Mouse (Mus musculus): Measurements from ENCODE around the gene Gm3285. TPM values are rescaled to one million over a fixed set of nuclear protein-coding genes. Genes with fewer than 3 reads are reported as not detected.

The Gm3285 gene
- not detected for polyA plus RNA-seq (2014; fragmentation: Illumina TruSeq; extraction: RNeasy Lipid Tissue Mini Kit (QIAGEN cat#74804); ENCODE audit: low read depth, low replicate concordance)

GRCm38 (mm10) chr10:77861675-77862074, at the start of gene Gm3285:
Gene Gm3285, plus strand, starts transcription at chr10:77861975.

DNA sequence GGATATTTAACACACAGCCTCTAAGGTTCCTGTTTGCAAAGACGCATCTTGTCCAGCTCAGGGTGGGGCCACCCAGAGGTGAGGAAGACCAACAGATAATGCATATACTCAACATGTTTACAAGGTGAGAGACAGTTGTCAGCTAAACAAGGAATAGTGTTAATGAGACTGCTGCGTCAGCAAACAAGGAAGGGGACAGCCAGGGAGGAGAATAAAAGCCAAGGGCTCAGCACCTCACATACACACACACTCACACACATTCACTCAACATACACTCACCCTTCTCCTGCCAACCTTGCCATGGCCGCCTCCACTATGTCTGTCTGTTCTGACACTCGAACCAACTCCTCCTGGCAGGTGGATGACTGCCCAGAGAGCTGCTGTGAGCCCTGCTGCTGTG, 47.4 kb upstream of the Gm3285 start, which contains the start of gene Gm2696:
Gene Gm2696 (plus strand): TSS at position 301 of the 400 bp plus-strand sequence.

GRCm38 (mm10) chr10:77826951-77827350, 34.8 kb upstream of the Gm3285 start, which contains the start of gene Krtap10-4:
Gene Krtap10-4, minus strand, starts transcription at chr10:77827095.

GRCm38 (mm10) chr10:77835647-77836046, 26.1 kb upstream of the Gm3285 start, which contains the start of gene Krtap10-10:
Gene Krtap10-10, plus strand, starts transcription at chr10:77835947.

GRCm38 (mm10) chr10:77846503-77846902, 15.3 kb upstream of the Gm3285 start, which contains the start of gene Gm36176:
Gene Gm36176, plus strand, starts transcription at chr10:77846803.

GRCm38 (mm10) chr10:77852559-77852958, 9.2 kb upstream of the Gm3285 start, which contains the start of gene Gm10318:
Gene Gm10318, plus strand, starts transcription at chr10:77852859.

DNA sequence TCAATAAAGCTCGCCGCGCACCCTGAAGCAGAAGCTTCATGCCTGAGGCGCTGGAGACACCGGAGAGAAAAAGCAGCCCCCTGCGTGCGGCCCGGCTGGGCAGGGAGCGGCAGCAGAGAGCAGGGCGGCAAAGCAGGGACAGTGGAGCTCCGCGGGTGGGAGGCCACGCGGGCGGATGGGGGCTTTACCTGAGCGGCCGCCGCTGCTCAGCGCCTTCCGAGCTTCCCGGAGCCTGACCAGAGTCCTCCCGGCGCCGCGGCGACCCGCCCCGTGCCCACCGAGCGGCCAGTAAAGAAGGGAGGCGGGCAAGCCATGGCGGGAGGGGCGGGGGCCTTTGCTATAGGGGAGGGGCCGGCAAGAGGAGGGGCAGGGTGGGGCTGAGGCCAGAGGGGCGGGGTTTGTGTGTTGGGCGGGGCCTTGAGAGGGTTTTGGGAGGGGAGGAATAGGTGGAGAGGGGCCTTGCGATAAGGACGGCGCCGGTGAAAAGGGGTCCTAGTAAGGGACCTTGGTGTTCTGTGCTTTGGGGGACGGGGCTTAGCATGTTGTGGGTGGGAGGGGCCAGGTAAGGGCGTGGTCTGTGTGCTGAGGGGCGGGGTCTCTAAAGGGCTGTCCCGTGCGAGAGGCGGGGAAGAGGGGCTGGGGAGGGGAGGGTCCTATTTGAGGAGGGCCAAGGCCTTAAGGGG, 40.6 kb downstream of the Gm3285 start, which contains the start of gene Lrrc3:
Gene Lrrc3 (minus strand): TSS at position 326 of the 683 bp plus-strand sequence.

Other genes starting within 250 kb of the Gm3285 start
- gene Ube2g2, start 239.7 kb upstream of the Gm3285 start, polyA plus RNA-seq (2014; fragmentation: Illumina TruSeq; extraction: RNeasy Lipid Tissue Mini Kit (QIAGEN cat#74804); ENCODE audit: low read depth, low replicate concordance), result 19.1 TPM
- not detected for gene Tspear, start 175.4 kb upstream of the Gm3285 start, polyA plus RNA-seq (2014; fragmentation: Illumina TruSeq; extraction: RNeasy Lipid Tissue Mini Kit (QIAGEN cat#74804); ENCODE audit: low read depth, low replicate concordance)
- gene Gm19402, start 171.2 kb upstream of the Gm3285 start, polyA plus RNA-seq (2014; fragmentation: Illumina TruSeq; extraction: RNeasy Lipid Tissue Mini Kit (QIAGEN cat#74804); ENCODE audit: low read depth, low replicate concordance), result not detected
- gene Gm9508, start 164.7 kb upstream of the Gm3285 start, polyA plus RNA-seq (2014; fragmentation: Illumina TruSeq; extraction: RNeasy Lipid Tissue Mini Kit (QIAGEN cat#74804); ENCODE audit: low read depth, low replicate concordance), result not detected
- gene Gm10272, start 155.3 kb upstream of the Gm3285 start, polyA plus RNA-seq (2014; fragmentation: Illumina TruSeq; extraction: RNeasy Lipid Tissue Mini Kit (QIAGEN cat#74804); ENCODE audit: low read depth, low replicate concordance), result not detected
- not detected for gene Gm10024, start 150.5 kb upstream of the Gm3285 start, polyA plus RNA-seq (2014; fragmentation: Illumina TruSeq; extraction: RNeasy Lipid Tissue Mini Kit (QIAGEN cat#74804); ENCODE audit: low read depth, low replicate concordance)
- gene Gm10142, start 146.2 kb upstream of the Gm3285 start, polyA plus RNA-seq (2014; fragmentation: Illumina TruSeq; extraction: RNeasy Lipid Tissue Mini Kit (QIAGEN cat#74804); ENCODE audit: low read depth, low replicate concordance), result not detected
- not detected for gene Krtap12-1, start 141.4 kb upstream of the Gm3285 start, polyA plus RNA-seq (2014; fragmentation: Illumina TruSeq; extraction: RNeasy Lipid Tissue Mini Kit (QIAGEN cat#74804); ENCODE audit: low read depth, low replicate concordance)
- not detected for gene Gm10100, start 135.5 kb upstream of the Gm3285 start, polyA plus RNA-seq (2014; fragmentation: Illumina TruSeq; extraction: RNeasy Lipid Tissue Mini Kit (QIAGEN cat#74804); ENCODE audit: low read depth, low replicate concordance)
- gene Gm18596, start 119.3 kb upstream of the Gm3285 start, polyA plus RNA-seq (2014; fragmentation: Illumina TruSeq; extraction: RNeasy Lipid Tissue Mini Kit (QIAGEN cat#74804); ENCODE audit: low read depth, low replicate concordance), result not detected
- not detected for gene Gm9736, start 110.6 kb upstream of the Gm3285 start, polyA plus RNA-seq (2014; fragmentation: Illumina TruSeq; extraction: RNeasy Lipid Tissue Mini Kit (QIAGEN cat#74804); ENCODE audit: low read depth, low replicate concordance)
- not detected for gene Gm3233, start 102.3 kb upstream of the Gm3285 start, polyA plus RNA-seq (2014; fragmentation: Illumina TruSeq; extraction: RNeasy Lipid Tissue Mini Kit (QIAGEN cat#74804); ENCODE audit: low read depth, low replicate concordance)
- not detected for gene Gm3238, start 90.7 kb upstream of the Gm3285 start, polyA plus RNA-seq (2014; fragmentation: Illumina TruSeq; extraction: RNeasy Lipid Tissue Mini Kit (QIAGEN cat#74804); ENCODE audit: low read depth, low replicate concordance)
- not detected for gene Gm7138, start 85.0 kb upstream of the Gm3285 start, polyA plus RNA-seq (2014; fragmentation: Illumina TruSeq; extraction: RNeasy Lipid Tissue Mini Kit (QIAGEN cat#74804); ENCODE audit: low read depth, low replicate concordance)
- not detected for gene Gm3250, start 79.4 kb upstream of the Gm3285 start, polyA plus RNA-seq (2014; fragmentation: Illumina TruSeq; extraction: RNeasy Lipid Tissue Mini Kit (QIAGEN cat#74804); ENCODE audit: low read depth, low replicate concordance)
- gene Gm7137, start 73.8 kb upstream of the Gm3285 start, polyA plus RNA-seq (2014; fragmentation: Illumina TruSeq; extraction: RNeasy Lipid Tissue Mini Kit (QIAGEN cat#74804); ENCODE audit: low read depth, low replicate concordance), result not detected
- not detected for gene Gm9639, start 66.9 kb upstream of the Gm3285 start, polyA plus RNA-seq (2014; fragmentation: Illumina TruSeq; extraction: RNeasy Lipid Tissue Mini Kit (QIAGEN cat#74804); ENCODE audit: low read depth, low replicate concordance)
- gene Gm19668, start 62.8 kb upstream of the Gm3285 start, polyA plus RNA-seq (2014; fragmentation: Illumina TruSeq; extraction: RNeasy Lipid Tissue Mini Kit (QIAGEN cat#74804); ENCODE audit: low read depth, low replicate concordance), result not detected
- not detected for gene Gm9507, start 50.1 kb upstream of the Gm3285 start, polyA plus RNA-seq (2014; fragmentation: Illumina TruSeq; extraction: RNeasy Lipid Tissue Mini Kit (QIAGEN cat#74804); ENCODE audit: low read depth, low replicate concordance)
- not detected for gene Gm2696, start 47.3 kb upstream of the Gm3285 start, polyA plus RNA-seq (2014; fragmentation: Illumina TruSeq; extraction: RNeasy Lipid Tissue Mini Kit (QIAGEN cat#74804); ENCODE audit: low read depth, low replicate concordance)
- gene Krtap10-4, start 34.9 kb upstream of the Gm3285 start, polyA plus RNA-seq (2014; fragmentation: Illumina TruSeq; extraction: RNeasy Lipid Tissue Mini Kit (QIAGEN cat#74804); ENCODE audit: low read depth, low replicate concordance), result not detected
- gene Krtap10-10, start 26.0 kb upstream of the Gm3285 start, polyA plus RNA-seq (2014; fragmentation: Illumina TruSeq; extraction: RNeasy Lipid Tissue Mini Kit (QIAGEN cat#74804); ENCODE audit: low read depth, low replicate concordance), result not detected
- not detected for gene Gm36176, start 15.2 kb upstream of the Gm3285 start, polyA plus RNA-seq (2014; fragmentation: Illumina TruSeq; extraction: RNeasy Lipid Tissue Mini Kit (QIAGEN cat#74804); ENCODE audit: low read depth, low replicate concordance)
- not detected for gene Gm10318, start 9.1 kb upstream of the Gm3285 start, polyA plus RNA-seq (2014; fragmentation: Illumina TruSeq; extraction: RNeasy Lipid Tissue Mini Kit (QIAGEN cat#74804); ENCODE audit: low read depth, low replicate concordance)
- gene Lrrc3, start 40.6 kb downstream of the Gm3285 start, polyA plus RNA-seq (2014; fragmentation: Illumina TruSeq; extraction: RNeasy Lipid Tissue Mini Kit (QIAGEN cat#74804); ENCODE audit: low read depth, low replicate concordance), result 0.15 TPM
- not detected for gene Trpm2, start 108.6 kb downstream of the Gm3285 start, polyA plus RNA-seq (2014; fragmentation: Illumina TruSeq; extraction: RNeasy Lipid Tissue Mini Kit (QIAGEN cat#74804); ENCODE audit: low read depth, low replicate concordance)
- 1.4 TPM for gene 1810043G02Rik, start 116.5 kb downstream of the Gm3285 start, polyA plus RNA-seq (2014; fragmentation: Illumina TruSeq; extraction: RNeasy Lipid Tissue Mini Kit (QIAGEN cat#74804); ENCODE audit: low read depth, low replicate concordance)
- 0.50 TPM for gene Pfkl, start 148.1 kb downstream of the Gm3285 start, polyA plus RNA-seq (2014; fragmentation: Illumina TruSeq; extraction: RNeasy Lipid Tissue Mini Kit (QIAGEN cat#74804); ENCODE audit: low read depth, low replicate concordance)
- 4.8 TPM for gene Dnmt3l, start 180.0 kb downstream of the Gm3285 start, polyA plus RNA-seq (2014; fragmentation: Illumina TruSeq; extraction: RNeasy Lipid Tissue Mini Kit (QIAGEN cat#74804); ENCODE audit: low read depth, low replicate concordance)
- gene Aire, start 181.6 kb downstream of the Gm3285 start, polyA plus RNA-seq (2014; fragmentation: Illumina TruSeq; extraction: RNeasy Lipid Tissue Mini Kit (QIAGEN cat#74804); ENCODE audit: low read depth, low replicate concordance), result 0.17 TPM
- gene Icosl, start 207.3 kb downstream of the Gm3285 start, polyA plus RNA-seq (2014; fragmentation: Illumina TruSeq; extraction: RNeasy Lipid Tissue Mini Kit (QIAGEN cat#74804); ENCODE audit: low read depth, low replicate concordance), result 1.5 TPM